Mouse (Mus musculus) layer of hippocampus, postnatal 36 days (tissue): ENCODE measurements at regions not wholly inside any gene's neighbourhood (a gene's known extent, or its start where the extent isn't known, plus 50 kb on each side); places are given as distances from the start of the nearest gene placed in this dataset.

Source experiments
- DNase-seq, 2 experiments: peaks; one replicate each; pipeline ENCODE4 v3.0.0; 2022

DNA sequence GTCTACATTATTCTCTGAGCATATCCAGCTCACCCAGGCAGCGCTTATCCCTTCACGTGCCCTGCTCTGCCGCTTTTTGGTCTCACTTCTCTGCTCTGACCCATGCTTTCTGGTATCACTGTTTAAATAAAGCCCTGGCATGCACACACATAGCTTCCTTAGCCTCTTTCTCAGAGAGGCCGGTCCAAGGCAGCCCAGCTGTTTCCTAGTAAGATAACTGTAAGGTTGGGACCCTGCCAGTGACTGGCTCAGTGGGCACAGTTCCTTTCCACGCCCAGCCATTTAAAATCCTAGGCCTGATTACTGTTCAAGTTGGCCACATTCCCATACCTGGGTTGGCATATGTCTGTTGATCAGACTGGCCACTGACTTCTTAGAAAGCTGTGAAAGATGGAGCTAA lies 208.2 kb upstream of the Prok2 start:
- no peak for DNase-seq

DNA sequence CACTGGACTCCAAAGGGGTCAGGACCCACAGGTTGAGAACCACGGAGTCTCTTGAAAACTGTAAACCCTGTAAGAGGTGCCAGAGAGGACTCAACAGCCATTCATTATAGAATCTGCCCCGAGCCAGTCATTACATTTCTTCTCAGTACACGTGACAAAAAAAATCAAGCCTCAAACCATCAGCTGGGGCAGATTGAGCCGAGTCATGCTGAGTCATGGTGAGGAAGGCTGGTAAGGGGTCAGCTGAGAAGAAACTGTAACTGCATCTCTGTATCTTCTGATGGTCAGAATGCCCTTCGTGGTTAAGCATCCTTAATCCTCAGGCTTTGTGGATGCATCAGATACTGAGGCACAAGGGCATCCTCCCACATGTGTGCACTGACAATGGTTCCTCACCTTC lies 207.2 kb upstream of the Prok2 start:
- DNase-seq = no peak

DNA sequence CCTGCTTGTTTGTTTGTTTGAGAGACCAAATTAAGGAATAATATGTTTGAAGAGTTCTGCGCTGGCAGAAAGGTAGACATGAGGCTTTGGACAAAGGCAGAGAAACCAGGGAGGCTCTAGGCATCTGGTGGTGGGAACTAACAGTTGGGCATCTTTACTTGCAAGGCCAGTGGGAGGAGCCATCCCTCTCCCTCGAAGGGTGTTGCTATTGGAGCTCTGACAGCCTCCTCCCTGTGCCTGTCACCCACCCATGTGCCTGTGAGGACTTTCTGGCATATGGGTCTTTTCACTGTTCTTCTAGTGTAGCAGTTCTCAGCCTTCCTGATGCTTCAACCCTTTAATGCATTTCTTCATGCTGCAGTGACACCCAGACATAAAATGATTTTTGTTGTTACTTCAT lies 206.7 kb upstream of the Prok2 start:
- peak; percentile 24 to 30 for DNase-seq

DNA sequence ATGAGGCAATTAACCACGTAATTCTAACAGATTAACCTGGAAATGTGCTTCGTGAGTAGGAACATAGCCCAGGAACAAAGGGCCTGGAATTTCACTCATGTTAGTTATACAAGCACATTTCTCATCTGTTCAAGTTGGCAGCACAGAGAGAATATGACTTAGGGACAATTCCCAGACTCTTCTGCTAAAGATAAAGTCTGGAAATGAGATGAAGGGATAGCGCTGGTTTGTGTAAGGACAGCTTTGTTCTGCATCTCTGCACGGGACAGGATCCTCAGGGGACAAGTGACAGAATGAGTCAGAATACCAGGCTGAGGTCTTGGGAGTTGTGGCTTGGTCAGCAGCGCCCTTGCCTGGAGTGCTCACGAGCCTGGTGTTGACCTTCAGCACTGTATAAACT lies 206.2 kb upstream of the Prok2 start:
- no peak for DNase-seq

DNA sequence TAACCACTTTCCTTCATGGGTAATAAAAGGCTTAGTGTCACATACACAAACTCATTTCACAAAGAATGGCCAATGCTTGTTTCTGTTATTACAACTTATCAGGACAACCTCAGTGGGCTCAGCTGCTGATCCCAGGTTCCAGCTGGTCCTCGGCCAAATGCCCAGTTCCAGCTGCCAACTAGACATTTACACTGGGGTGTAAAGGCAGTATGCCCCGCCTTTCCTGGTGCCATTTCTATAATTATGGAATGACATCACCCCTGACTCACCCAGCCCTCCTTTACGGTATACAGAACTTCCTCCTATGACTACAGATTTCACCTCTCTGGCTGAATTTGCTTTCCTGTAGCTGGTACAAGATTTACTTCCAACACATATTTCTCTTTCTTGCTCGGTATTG lies 205.4 kb upstream of the Prok2 start:
- no peak for DNase-seq

DNA sequence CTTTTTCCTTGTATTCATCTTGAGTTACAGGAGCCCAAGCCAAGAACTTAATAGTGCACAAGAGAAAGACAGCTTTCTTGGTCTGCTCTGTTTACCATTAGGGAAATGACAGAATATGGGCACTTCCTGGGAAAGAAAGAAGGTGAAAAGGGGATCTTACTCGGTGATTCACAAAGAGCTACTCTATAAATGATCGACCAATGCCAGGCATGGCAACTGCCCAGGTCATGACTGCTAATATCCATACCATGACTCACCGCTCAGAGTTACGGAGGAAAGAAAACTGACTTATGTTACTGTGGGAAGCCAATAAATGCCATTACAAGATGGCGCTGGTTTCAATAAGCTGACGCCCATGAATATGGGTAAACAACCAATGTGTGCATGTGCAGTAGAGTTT lies 204.1 kb upstream of the Prok2 start:
- DNase-seq = no peak

DNA sequence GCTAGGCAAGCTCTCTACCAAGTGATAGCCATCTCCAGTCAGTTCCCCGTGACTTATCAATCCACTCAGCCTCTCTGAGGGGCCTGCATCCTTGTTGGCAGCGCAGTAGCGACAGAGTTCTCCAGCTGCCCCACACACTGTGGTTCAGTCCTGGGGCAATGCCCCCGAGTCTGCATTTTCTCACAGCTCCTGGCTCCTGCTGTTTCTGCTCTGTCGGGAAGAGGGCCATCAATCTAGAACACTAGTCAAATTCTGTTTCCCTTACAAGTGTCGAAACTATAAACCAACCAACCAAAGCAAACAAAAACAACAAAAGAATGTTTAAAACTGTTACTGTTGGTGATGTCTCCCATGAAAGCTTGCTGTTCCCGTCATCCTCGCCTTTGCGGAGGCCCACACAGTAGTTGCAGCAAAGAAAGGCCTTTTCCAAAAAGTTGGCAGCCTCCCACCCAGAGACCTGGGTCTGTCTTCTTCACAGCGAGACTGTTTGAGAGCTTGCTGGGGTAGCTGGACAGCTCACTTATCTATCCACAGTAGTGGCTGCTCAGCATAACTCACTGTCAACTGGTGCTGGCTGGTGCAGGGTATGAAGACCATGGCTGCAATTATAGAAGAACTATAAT lies 201.9 kb upstream of the Prok2 start:
- no peak for DNase-seq

DNA sequence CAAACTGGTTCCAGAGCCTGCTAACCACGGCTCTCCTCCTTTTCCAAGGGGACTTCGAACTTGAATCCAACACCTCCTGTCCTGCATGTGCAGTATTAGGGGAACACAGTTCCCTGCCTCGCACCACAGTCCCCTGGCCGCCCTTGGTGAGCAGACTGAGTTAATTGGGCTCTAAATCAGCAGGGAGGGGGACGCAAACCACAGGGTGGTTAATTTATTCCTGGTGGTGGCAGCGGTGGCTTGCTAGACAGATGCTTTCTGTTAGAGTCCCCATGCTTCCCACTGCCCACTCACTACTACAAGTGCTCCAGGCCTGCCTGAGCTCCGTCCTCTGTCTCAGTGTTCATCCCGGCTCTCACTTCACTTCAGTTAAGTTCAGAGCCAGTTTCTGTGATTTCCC lies 198.0 kb upstream of the Prok2 start:
- DNase-seq = no peak

DNA sequence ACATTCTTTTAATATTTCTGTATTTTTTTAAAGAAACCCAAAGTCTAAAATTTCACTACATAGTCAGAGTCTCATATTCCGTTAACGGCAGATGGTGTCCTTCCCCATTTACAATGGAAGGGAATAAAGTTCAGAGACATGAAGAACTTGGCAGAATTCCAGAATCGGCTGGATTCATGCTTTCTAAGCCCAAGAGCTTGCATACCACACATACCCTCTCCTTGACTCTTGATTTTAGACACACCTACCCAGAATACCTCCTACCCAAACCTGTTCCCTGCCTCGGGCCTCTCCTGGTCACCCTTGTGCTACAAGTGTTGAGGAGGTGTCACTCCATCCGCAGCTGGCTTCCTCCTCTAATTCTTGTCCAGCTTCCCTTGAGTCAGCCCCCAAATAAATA lies 195.8 kb upstream of the Prok2 start:
- no peak for DNase-seq

DNA sequence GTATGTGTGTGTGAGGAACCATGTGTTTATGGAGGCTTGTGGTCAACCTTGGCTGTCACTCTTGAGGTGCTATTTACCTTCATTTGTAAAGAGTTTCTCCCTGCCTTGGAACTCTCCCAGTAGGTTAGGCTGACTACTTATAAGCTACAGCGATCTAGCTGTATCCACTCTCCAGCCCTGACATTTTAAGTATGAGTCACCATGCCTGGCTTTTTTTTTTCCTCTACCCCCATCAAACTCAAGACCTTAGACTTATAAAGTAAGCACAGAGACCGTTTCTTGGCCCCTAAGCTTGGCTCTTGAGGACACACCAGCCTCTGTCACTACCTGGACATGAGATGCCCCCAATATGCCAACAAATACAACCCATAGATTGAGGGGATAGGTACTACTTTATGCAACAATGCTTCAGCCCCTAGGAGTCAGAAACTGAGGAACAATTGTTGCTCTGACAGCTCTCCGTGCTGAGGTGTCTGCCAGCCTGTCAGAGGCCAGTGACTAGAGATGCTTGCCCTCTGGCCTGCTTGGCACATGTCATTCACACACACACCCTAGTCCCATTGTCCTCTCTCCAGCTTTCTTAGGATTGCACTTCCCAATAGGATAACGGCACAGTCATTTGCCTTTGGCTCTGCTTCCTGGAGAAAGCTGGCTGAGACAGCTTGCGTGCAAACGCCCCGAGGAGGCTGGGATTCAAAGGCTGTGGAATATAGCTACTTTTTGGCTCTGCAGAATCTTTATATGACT lies 193.8 kb upstream of the Prok2 start:
- DNase-seq = no peak

DNA sequence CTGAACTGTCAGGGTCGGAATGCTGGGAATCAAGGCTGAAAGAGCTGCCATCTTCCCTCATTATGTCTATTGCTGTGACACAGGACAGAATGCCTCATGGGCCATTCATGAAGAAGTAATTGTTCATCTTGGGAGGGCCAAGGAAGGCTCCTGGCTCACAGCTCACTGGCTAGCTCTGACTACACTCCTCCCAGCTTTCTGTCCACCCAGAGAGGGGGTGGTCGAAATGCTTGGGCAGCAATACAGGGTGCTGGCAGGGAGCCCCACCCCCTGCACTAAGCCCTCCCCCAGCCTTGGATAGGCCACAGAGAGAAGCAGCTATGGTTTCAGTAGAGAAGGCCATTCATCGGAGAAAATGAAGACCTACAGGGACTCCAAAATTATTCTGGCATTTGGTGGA lies 192.2 kb upstream of the Prok2 start:
- DNase-seq = no peak

DNA sequence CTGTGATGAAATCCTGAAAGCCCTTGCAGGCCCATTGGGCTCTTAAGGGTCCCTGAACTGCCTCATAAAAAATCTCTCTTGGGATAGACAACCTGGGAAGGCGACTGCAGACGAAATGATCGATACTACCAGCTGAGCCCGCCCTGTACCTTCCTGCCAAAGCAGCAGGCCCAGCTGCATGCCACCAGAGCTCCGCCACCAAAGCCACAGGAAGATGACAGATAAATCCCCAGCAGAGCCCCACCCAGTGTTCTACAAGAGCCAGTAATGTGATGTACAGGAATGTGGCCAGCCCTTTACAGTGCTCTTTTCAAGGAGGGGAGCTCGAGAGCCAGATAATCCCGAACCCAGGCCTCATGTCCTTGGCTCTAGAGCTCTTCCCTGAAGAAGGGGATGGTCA lies 183.7 kb upstream of the Prok2 start:
- DNase-seq = no peak

DNA sequence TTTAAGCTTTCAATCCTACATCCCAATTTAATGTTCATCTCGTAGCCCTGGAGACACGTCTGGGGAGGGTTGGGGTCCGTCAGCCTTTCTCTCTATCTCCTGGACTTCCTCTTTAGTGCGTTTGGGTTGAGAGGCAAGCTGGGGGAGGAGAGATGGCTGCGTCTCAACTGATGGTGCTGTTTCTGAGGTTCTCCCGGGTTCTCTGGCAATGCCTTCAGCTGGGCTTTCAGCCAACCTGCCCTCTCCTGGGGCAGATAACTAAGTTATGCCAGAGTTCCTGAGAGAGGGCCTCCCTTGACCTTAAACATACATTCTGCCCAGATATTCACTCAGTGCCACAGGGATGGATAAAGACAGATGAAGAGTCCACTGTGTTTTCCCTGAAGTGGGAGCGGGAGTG lies 183.3 kb upstream of the Prok2 start:
- DNase-seq = no peak

DNA sequence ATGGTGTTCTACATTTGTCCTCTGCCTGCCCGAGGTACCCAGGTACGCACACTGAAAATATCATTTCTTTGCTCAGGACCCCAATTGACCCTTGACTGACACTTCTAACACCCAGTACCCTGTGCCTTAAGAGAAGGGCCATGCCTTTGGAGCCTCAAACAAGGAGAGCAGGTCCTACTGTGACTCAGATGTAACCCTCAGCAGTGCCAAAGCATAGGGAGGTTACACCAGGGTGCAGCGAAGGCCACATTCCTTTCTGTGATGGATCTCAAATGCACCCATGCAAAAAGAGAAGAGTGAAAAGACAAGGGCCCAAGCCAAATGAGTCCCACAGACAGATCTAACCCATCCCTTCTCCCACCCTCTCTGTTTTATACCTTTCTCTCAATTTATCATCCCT lies 181.9 kb upstream of the Prok2 start:
- no peak for DNase-seq

DNA sequence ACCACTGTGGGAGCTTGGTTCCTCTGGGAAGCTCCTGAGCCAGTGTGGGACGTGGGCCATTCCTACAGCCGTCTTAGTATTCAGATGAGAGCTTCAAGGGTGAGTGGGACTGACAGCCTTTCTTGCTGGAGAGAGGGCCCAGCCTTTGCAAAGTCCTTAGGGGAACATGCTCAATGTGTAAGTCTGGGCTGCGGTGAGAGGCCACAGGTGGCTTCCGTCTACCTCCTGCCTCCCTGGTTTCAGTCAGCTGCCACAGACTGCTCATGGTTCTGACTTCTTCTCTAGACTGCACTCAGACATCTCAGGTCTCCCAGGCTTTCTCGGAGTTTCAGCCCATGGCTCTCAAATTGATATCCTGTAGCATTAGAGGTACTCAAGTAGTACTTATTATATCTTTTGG lies 179.0 kb upstream of the Prok2 start:
- no peak for DNase-seq

DNA sequence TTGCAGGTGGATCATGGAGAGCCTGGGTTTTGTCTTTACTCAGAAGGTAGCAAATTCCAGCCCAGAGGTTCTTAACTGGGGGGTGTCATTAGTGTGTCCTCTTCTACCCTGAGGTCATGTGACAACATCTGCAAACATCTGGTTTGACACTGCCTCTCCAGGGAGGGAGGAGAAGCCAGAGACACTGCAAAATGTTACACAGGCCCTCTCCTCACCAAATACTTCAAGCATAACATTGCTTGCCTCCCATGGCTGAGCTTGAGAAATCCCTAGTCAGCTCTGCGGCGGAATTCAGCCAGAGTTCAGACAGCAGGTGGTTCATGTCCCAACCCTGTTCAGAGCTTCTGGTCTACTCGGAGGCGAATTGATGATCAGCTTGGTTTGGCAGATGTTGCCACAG lies 178.4 kb upstream of the Prok2 start:
- DNase-seq = peak in 1 of 2 experiments; percentile 19

DNA sequence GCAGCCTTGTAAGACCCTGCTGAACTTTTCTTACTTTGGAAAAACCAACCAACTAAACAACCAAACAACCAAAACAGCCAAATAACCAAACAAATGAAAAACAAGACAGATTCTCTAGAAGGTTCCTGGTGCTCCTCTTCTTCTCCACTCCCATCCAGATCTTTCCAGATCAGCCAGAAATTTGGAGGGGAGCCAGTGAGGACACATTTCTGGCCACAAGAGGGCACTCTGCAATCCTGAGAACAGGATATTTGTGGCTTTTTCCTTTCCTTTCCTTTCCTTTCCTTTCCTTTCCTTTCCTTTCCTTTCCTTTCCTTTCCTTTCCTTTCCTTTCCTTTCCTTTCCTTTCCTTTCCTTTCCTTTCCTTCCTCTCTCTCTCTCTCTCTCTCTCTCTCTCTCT lies 177.9 kb upstream of the Prok2 start:
- DNase-seq = peak; percentile 54 to 70

DNA sequence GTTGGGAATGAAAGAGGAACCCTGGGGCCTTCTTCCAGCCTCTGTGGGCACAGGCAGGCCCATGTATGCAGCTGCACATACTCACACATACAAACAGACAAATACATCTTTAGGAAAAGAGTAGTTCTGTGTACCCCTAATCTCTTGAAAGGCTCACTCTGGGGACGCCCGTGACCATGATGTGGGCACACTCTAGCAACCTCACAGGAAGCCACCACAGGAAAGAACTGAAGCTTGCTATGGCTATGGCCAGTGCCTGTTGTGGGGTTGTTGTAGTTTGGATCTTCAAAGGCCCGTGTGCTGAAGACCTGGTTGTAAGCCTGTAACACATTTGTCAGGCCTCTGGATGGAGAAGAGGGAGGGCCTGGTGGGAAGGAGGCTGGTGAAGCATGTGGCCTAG lies 175.4 kb upstream of the Prok2 start:
- DNase-seq = no peak

DNA sequence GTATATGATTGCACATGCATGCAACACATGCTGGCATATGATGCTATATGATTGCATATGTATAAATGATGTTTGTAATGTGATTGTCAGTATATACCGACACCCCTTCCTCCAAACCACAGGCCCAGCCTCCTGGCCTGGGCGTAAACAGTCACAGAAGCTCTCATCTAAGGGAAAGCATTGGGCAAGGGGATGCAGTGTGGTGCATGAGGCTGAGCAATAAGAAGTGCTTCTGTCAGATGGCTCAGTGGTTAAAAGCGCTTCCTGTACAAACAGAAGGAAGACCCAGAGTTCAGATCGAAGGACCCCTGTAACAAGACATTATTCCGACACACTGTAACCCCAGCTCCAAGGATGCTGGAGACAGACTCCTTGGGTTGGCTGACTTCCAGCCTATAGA lies 175.0 kb upstream of the Prok2 start:
- no peak for DNase-seq

DNA sequence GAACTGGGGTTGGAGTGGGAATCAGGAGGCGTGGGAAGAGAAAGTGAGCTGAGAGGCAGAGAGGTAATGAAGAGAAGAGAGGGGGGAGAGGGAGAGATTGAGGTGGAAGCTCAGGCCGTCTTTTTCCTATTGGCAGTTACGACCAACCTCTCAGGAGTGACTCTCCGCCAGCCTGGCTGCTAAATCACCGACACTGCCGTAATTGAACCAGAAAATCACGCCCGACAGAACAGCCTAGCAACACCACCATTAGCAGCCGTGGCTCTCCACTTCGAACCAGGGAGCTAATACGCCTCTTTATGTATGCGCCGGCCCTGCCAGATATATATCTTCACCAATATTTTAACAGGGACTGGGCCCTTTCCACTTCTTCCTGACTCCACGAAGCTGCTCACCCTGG lies 173.5 kb upstream of the Prok2 start:
- no peak for DNase-seq

DNA sequence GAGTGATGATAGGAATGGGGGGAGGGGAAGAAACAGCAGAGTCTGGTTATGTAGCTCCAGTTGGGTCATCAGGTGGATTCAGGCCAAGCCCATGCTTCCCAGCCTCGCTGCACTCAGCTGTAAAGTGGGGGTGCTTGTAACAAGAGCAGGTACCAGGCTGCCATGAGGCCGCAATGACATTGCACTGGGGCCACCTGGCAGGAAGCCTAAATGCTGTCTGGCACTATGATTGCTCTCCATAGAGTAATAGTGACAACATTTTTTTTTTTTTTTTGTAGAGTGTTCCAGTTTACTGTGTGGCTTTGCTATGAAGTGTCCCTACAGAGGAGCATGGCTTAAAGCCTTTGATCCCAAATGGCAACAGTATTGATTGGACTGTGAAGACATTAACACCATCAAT lies 171.9 kb upstream of the Prok2 start:
- DNase-seq = no peak

DNA sequence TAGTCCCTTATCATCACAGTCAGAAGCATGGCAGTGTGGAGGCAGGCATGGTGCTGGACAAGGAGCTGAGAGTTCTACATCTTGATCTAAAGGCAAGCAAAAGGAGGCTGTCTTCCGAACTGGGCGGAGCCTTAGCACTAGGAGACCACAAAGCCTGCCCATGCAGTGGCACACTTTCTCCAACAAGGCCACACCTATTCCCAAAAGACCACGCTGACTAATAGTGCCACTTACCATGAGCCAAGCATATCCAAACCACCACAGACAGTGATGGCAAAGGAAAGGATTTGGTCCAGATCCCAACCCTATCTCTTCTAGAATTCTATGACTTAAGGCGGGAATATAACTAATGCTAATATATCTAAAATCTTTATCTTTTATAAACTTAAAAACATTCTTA lies 169.4 kb upstream of the Prok2 start:
- no peak for DNase-seq

DNA sequence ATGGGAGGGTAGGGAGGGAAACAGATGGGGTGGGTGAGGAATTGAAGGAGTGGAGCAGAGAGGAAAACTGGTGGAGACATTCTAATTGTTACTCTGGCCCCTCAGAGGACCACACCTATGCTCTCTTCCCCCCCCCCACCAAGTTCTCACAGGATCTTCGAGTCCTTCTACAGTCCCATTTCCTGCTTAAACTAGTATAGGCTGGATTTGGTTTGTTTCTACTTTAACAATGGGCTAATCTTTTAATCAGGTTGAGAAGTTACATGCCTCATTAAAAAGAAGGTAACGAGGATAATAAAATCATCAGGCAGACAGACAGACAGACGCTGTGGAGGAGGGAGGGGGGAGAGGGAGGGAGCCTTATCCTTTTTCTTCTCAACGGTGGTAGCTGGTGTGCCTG lies 167.7 kb upstream of the Prok2 start:
- no peak for DNase-seq

DNA sequence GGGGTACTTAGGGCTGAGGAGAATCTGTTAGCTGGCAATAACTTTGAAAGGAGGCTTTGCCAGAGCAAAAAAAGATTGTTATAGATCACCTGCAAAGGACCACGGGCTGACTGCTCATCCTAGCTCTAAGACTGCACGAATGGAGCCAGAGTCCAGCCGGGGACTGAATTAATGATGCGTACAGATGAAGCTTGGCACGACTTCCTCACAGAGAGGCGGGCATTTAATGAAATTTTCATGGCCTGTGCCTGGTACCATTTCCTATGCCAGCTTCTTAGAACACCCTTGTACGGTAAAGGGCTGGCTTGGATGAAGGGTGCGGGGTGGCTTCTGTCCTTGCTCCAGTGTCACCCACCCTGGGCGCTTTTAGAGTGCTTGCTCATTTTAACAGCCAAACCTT lies 166.0 kb upstream of the Prok2 start:
- no peak for DNase-seq

DNA sequence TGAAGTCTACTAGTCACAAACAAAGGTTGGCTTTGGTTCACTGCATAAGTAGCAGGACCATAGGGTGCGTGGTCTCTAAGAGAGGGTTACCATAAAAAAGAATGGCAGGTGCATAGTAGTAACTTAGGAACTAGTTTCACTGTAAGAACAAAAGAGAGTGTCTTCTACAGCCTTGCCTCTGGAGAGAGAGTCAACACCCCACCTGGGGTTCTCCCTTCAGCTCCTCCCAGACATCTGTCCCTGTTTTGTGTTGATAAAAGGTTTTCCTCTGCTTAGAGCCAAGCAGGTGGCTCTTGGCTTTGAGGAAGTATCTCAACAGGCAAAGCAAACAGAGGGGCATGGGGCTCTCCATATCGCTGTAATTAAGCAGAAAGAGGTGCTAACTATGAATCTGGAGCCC lies 165.6 kb upstream of the Prok2 start:
- DNase-seq = no peak
